Mouse (Mus musculus) spleen, postnatal 10 days (tissue): Measurements from ENCODE around the gene Lrrc23.
"Not testable (repeated sequence)": the region's sequence is repeated elsewhere in the genome, so short reads cannot be mapped to it uniquely, and the experiment has no call there.

Source experiments
- DNase-seq, 2 experiments: peaks; one replicate each; pipeline ENCODE4 v3.0.0; 2021 to 2022; ENCODE audit warnings: low spot score in 2 of 2

Gene Lrrc23

GRCm38 (mm10) chr6:124807986-124808357, 28.4 kb upstream of the Lrrc23 start:
- DNase-seq = no peak

DNA sequence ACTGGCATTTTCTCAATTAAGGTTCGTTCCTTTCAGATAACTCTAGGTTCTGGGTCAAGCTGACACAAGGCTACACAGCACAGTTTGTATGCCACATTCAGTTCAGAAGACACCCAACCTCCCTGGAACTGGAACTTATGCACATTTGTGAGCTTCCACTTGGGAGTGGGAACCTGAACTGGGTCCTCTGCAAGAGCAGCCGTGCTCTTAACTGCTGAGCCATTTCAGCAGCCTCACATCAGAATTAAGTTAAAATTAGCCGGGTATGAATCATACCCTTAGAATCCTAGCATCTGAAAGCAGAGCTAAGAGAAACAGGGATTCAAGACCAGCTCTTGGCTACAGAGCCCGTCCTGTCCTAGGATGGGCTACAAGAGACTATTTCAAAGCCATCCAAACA, 27.8 kb upstream of the Lrrc23 start:
- no peak for DNase-seq

DNA sequence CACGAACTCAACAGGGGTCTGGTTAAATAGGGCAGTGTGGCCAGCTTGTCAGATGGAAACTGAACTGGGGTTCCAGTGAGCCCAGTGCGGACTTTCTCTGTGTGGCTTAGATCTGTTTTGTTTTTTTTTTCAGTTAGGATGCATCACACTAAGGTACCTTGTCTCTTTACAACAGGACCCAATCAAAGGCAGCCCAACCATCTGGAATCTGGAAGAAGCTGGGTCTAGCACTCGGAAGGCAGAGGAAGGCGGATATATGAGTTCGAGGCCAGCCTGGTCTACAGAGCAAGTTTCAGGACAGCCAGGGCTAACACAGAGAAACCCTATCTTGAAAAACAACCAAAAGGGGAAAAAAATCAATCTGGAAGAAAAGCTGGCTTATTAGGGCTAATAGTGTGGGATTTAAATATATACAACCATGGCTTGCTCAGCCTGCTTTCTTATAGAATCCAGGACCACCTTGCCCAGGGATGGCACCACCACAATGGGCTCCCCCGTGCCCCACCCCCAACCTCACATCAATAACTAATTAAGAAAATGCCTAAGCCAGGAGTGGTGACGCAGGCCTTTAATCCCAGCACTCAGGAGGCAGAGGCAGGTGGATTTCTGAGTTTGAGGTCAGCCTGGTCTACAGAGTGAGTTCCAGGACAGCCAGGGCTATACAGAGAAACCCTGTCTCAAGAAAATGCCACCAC, 27.1 kb upstream of the Lrrc23 start:
- DNase-seq = no peak

DNA sequence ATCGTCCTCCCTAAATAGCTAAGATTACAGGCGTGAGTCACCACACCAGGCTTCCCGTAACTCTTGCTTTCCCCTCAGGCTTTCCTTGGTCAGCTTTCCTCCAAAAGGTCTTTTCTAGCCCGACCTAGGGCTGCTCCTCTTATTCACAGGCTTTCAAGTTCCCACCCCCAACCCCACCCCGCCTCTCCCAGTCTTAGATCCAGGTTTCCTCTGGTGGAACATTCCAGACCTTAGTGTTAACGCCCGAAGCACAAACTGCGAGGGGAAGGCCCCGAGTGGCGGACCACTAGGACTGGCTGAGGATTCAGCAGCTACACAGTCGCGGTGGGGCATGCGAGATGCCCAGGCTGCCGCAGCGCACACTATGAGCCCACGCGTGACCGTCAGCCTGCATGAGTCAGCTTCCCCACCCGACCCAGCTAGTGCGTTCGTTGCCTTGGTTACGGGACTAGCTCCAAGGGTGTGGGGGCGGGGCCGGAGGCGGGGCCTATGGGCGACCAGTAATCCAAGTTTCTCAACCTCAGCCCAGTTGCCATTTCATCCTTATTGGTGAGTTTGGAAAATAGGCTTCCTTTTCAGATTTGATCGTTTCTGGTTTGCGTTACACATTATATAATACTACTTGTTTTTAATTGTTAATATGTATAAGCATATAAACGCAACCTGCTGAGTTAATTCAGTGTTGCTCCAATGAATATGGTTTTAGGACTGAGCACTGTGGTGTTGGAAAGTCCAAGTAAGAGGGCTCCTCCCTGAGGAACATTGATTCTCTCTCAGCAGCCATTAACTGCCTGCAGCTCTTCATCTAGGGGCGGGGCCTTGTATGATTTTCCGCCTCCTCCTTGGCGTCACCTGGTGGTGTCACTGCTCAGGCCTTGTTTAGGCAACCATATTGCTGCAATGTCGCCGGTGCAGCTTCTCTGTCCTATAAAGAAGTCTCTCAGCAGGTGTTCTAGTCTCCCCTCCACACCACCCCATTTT, 26.1 kb upstream of the Lrrc23 start:
- peak; percentile 60 to 91 for DNase-seq

- no peak for DNase-seq
These were observed 24.8 kb upstream of the Lrrc23 start for GRCm38 (mm10) chr6:124804341-124804740.

DNA sequence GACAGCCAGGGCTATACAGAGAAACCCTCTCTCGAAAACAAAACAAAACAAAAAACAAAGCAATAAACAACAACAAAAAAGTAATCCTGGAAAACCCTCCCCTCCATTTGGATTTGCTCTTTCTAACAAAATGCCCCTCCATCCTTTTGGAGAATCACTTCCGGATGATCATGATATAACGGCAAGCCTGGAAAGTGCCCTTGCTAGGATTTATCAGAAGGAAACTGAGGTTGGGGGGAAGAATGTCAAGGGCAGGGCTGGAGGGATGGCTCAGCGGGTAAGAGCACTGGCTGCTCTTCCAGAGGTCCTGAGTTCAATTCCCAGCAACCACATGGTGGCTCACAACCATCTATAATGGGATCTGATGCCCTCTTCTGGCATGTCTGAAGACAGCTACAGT, 24.2 kb upstream of the Lrrc23 start:
- DNase-seq = not testable (repeated sequence)

DNA sequence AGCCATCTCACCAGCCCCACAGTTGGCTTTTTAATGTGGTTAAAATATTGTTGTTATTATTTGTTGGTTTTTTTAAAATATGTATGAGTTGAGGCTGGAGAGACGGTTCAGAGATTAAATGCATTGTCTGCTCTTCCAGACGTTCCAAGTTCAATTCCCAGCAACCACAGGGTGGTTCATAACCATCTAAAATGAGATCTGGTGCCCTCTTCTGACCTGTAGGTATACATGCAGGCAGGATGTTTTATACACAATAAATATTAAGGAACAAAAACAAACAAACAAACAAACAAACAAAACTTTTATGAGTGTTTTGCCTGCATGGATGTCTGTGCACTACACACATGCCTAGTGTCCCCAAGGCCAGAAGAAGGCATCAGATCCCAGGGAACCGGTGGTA, 23.5 kb upstream of the Lrrc23 start:
- no peak for DNase-seq

- not testable (repeated sequence) for DNase-seq
These were observed 22.9 kb upstream of the Lrrc23 start for GRCm38 (mm10) chr6:124802400-124802799.

- DNase-seq = no peak
These were observed 16.7 kb upstream of the Lrrc23 start for GRCm38 (mm10) chr6:124796200-124796599.

DNA sequence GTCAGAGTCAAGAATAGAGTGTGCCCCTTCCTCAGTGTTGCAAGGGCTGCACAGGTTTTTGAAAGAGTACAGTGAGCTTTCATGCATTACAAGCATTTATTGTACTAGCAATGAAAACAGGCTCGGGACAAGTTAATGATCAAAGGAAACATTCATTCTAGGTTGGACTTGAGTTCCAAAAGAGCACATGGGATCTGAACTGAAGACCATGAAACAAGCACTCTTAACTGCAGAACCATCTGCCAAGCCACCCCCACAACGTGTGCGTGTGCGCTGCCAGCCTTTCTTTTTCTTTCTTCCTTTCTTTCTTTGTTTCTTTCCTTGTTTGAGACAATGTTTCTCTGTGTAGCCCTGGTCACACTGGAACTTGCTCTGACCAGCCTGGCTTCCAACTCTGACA, 16.3 kb upstream of the Lrrc23 start:
- no peak for DNase-seq

DNA sequence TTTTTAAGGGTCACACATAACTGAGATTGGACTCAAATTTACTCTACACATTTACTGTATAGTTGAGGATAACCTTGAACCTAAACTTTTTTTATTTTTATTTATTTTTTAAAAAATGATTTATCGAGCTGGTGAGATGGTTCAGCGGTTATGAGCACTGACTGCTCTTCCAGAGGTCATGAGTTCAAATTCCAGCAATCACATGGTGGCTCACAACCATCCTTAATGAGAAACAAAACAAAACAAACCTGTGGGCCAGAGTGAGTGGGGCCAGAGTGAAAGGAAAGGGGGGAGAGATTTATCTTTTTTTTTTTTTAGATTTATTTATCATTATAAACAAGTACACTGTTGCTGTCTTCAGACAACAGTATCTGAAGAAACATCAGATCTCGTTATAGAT, 12.4 kb upstream of the Lrrc23 start:
- DNase-seq = no peak

GRCm38 (mm10) chr6:124790121-124790520, 10.6 kb upstream of the Lrrc23 start:
- DNase-seq = no peak

- no peak for DNase-seq
These were observed 10.0 kb upstream of the Lrrc23 start for GRCm38 (mm10) chr6:124789519-124789918.

DNA sequence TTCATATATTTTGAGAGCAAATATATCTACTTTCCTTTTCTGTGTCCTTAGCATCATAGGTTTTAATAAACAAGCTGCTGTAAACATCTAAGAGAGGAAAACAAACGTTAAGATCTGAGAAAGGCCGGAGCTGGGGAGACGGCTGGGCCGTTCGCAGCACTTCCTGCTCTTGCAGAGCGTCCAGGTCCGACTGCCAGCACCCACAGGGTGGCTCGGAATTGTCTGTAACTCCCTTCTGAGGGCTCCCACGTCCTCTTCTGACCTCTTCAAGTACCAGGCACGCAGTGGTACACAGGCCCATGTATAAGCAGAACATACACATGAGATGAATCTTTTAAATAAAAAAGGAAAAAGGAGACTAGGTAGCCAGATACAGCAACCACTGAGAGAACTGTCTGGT, 8.2 kb upstream of the Lrrc23 start:
- no peak for DNase-seq

DNA sequence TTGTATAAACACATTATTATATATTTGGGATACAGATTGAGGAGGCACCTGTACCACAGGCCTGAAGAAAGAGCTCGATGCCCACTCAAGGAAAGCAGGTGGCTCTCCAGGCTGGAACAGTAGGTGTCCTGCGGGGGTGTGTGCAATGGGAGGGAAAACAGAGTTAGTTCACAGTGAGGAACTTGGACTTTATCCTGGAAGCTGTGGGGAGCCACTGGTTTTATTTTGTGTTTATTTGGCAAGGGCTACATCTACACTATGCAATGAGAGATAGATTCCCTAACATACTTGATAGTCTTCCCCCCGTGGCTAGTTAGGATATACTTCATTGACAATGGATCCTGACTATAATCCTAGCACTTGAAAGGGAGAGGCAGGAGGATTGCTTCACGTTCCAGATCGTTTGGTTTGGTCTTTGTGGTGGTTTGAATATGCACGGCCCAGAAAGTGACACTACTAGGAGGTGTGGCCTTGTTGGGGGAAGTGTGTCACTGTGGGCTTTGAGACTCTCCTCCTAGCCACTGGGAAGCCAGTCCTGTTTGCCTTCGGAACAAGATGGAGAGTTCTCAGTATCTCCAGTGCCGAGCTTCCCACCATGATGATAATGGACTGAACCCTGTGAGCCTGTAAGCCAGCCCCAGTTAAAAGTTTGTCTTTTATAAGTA, 7.4 kb upstream of the Lrrc23 start:
- DNase-seq = no peak

- DNase-seq = peak in 1 of 2 experiments; percentile 56
These were observed 2.9 kb upstream of the Lrrc23 start for GRCm38 (mm10) chr6:124782436-124782835.

GRCm38 (mm10) chr6:124780917-124781316, 1.4 kb upstream of the Lrrc23 start:
- no peak for DNase-seq

- DNase-seq = no peak
These were observed 473 bp upstream of the Lrrc23 start for GRCm38 (mm10) chr6:124779984-124780416.

- DNase-seq = no peak
These were observed 9.0 kb downstream of the Lrrc23 start for GRCm38 (mm10) chr6:124770511-124770910.

DNA sequence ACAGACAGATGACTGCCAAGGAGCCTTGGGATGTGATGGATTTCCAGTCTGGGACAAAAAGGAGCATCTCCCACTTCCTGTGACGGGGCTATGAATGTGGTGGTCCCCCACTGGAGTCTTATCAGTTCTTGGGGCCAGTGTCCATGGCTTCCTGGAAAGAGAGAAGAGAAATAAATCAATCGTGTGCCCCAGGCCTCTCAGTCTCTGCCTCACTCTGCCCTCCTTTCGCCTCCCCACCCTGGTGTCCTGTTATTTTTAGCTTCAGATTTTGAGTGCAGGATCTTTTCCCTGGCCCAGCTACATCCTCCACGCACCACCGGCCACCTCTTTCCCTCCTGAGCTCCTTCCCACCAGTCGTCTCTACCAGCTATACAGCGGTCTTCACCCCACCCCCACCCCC, 9.5 kb downstream of the Lrrc23 start:
- no peak for DNase-seq

DNA sequence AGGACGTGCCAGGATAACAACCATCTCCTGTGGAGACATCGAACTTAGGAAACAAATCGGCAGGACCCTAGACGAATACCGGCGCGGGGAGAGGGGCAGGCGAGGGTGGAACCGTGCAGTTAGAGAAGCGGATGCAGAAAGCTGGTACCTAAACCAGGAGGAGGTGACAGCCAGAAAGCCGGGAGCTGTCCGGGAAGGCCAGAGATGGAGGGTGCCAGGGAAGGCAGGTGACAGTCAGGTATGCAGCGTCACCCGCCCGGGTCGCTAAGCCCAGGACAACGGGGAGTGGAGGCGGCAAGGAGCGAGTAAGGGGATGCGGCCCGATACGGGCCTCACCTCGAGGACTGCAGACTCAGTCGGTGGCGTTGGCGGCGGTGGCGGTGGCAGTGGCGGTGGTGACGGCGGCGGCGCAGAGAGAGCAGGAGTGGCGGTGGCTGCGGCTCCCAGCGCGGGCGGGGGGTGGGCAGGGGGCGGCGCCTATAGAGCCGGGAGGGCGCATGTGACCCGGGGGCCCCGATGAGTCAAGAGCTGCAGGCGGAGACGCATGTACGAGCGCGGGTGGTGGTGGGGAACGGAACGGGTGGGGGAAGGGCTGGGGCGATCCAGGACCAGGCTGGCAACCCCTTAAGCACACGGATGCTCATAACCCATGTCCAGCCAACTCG, 10.3 kb downstream of the Lrrc23 start, which contains the start of gene Eno2:
Gene Eno2 (minus strand): TSS at position 573 of the 665 bp plus-strand sequence.
- peak in 1 of 2 experiments; percentile 41 for DNase-seq

DNA sequence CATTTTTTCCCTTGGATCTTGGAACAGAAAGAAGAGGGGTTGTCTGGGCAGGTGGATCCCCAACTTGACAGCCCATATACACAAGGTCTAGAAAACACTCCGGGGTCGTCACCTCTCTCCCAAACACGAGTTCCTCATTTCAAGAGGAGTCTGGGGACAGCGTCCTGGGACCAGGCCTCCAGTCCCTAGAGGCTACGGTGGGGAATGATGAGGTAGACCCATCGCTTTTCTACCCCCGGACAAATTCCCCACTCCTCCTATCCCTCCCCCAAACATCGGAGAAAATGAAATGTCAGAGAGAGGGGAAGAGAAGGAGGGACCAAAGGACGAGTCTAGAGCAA, 10.9 kb downstream of the Lrrc23 start:
- no peak for DNase-seq
